Comparison of ENCODE assay signal across 10 mouse cellular contexts in genomic region chr15:7397818-7398608, GRCm38 (mm10). TPM values are rescaled to one million over a fixed set of nuclear protein-coding genes. Genes with fewer than 3 reads are reported as not detected.
DNase-seq lines count a peak whose midpoint lies in the region; ATAC-seq and TF ChIP-seq lines count a peak whose summit lies in the region.
"Had no signal": no experiment of that assay in that cellular context is flagged by ENCODE, and none has a peak within 500 bp of the region (broad histone marks: within the 10 kb centered on the region; RNA-seq: fewer than 3 reads in every experiment).

TSS of gene Egflam (minus strand) at chr15:7398395.

- TF ChIP-seq CTCF in kidney, adult 2 months (conservative IDR thresholded peaks at IDR 0.05; ENCODE audit: insufficient read depth, insufficient read length, low read depth, low read length): no peak
- TF ChIP-seq CTCF in intestine, postnatal 0 days (IDR thresholded peaks at IDR 0.05; ENCODE audit: low read depth): peak; percentile 16; the same call in 1 of the 2 replicates
- TF ChIP-seq CTCF in testis, adult 2 months (IDR thresholded peaks at IDR 0.05; ENCODE audit: control insufficient read depth, insufficient read depth, insufficient replicate concordance, low read depth, low read length): no peak

- H3K36me3 ChIP-seq in kidney, adult 2 months (ENCODE audit: control insufficient read depth, insufficient read depth, low read length): no peaks in the 10 kb centered on the region
- no peaks in the 10 kb centered on the region for H3K36me3 ChIP-seq in intestine, postnatal 0 days (ENCODE audit: control insufficient read depth, insufficient read depth)
- no peaks in the 10 kb centered on the region for H3K36me3 ChIP-seq in midbrain, embryonic 10.5 days
- H3K36me3 ChIP-seq in testis, adult 2 months (ENCODE audit: control insufficient read depth, insufficient read depth, low read length): no peaks in the 10 kb centered on the region

- 1% methylated on average over 62 of the region's 62 CpGs for WGBS in kidney, adult 2 months
- WGBS in intestine, postnatal 0 days: under 1% methylated on average over 52 of the region's 62 CpGs
- WGBS in midbrain, embryonic 10.5 days: under 1% methylated on average over 62 of the region's 62 CpGs

- peak within 1 kb of the TSS; percentile 63 for H3K4me3 ChIP-seq in kidney, adult 2 months (ENCODE audit: insufficient read depth, low read depth, low read length)
- peak within 1 kb of the TSS; percentile 54 for H3K4me3 ChIP-seq in intestine, postnatal 0 days (ENCODE audit: low read depth, low read length)
- peak within 1 kb of the TSS; percentile 71 for H3K4me3 ChIP-seq in midbrain, embryonic 10.5 days
- H3K4me3 ChIP-seq in testis, adult 2 months (ENCODE audit: control insufficient read depth, low read depth, low read length): peak within 1 kb of the TSS; percentile 66

- H3K4me2 ChIP-seq in intestine, postnatal 0 days (replicated peaks; ENCODE audit: low read depth): peak within 1 kb of the TSS; percentile 79

- DNase-seq in kidney, adult 2 months: no peak
- no peak for DNase-seq in kidney, adult 8-10 months
- DNase-seq in adrenal gland, postnatal 36 days: peak; percentile 29 to 43
- peak; percentile 37 for DNase-seq in gastrocnemius, postnatal 10 days
- DNase-seq in midbrain, embryonic 10.5 days (ENCODE audit: low spot score): peak; percentile 67
- no peak for DNase-seq in B cell, adult 2 months

- H3K9ac ChIP-seq in intestine, postnatal 0 days (ENCODE audit: low read depth, low read length): peak within 1 kb of the TSS; percentile 65

- no peak for TF ChIP-seq POLR2A in kidney, adult 2 months (IDR thresholded peaks at IDR 0.05; ENCODE audit: low read depth, low read length)
- TF ChIP-seq POLR2A in testis, adult 2 months (IDR thresholded peaks at IDR 0.05; ENCODE audit: control insufficient read depth, low read depth, low read length): no peak

- no peaks in the 10 kb centered on the region for H3K4me1 ChIP-seq in kidney, adult 2 months (ENCODE audit: control insufficient read depth, insufficient read depth, low read length)
- H3K4me1 ChIP-seq in intestine, postnatal 0 days (replicated peaks; ENCODE audit: control insufficient read depth, insufficient read depth, low read length): no peaks in the 10 kb centered on the region
- H3K4me1 ChIP-seq in midbrain, embryonic 10.5 days: peaks cover 17% of the 10 kb centered on the region
- peaks cover 6% of the 10 kb centered on the region; the same call in 1 of the 2 replicates for H3K4me1 ChIP-seq in testis, adult 2 months (ENCODE audit: control insufficient read depth, insufficient read depth, low read length)

- no peaks in the 10 kb centered on the region for H3K9me3 ChIP-seq in intestine, postnatal 0 days (ENCODE audit: control insufficient read depth)
- peaks cover 5% of the 10 kb centered on the region; the same call in 1 of the 2 replicates for H3K9me3 ChIP-seq in midbrain, embryonic 10.5 days (replicated peaks)

- no peak for ATAC-seq in intestine, postnatal 0 days

- peak within 1 kb of the TSS; percentile 73 for H3K27ac ChIP-seq in kidney, adult 2 months (ENCODE audit: insufficient read depth, low read depth, low read length)
- H3K27ac ChIP-seq in intestine, postnatal 0 days (ENCODE audit: low read depth, low read length): peak within 1 kb of the TSS; percentile 11; the same call in 1 of the 2 replicates
- peak within 1 kb of the TSS; percentile 81 for H3K27ac ChIP-seq in midbrain, embryonic 10.5 days (replicated peaks)
- no peak within 1 kb of the TSS for H3K27ac ChIP-seq in testis, adult 2 months (ENCODE audit: control insufficient read depth, insufficient read depth, low read depth, low read length)

- H3K27me3 ChIP-seq in kidney, adult 2 months (replicated peaks; ENCODE audit: control insufficient read depth, insufficient read depth, low read length): peaks cover 2% of the 10 kb centered on the region; the same call in 1 of the 2 replicates
- peaks cover 3% of the 10 kb centered on the region; the same call in 1 of the 2 replicates for H3K27me3 ChIP-seq in intestine, postnatal 0 days (replicated peaks; ENCODE audit: control insufficient read depth, insufficient read depth, low read length)
- peaks cover 50% of the 10 kb centered on the region for H3K27me3 ChIP-seq in midbrain, embryonic 10.5 days (ENCODE audit: low read depth, poor library complexity, severe bottlenecking)
- H3K27me3 ChIP-seq in testis, adult 2 months (ENCODE audit: control insufficient read depth, insufficient read depth, low read length): no peaks in the 10 kb centered on the region

RNA-seq across cellular contexts. Expression of gene Egflam, which starts in this region (rescaled TPM):
- 6.8 and 7.8 TPM in 2 replicates for polyA plus RNA-seq in kidney, adult 2 months (2012; rRNA removed)
- total RNA-seq in adrenal gland, postnatal 36 days (2021): 1 to 10 TPM; 3.9 to 4.1 TPM
- 10 to 100 TPM; 17.4 to 21.3 TPM for total RNA-seq in gastrocnemius, postnatal 10 days (2021)
- polyA plus RNA-seq in intestine, postnatal 0 days (2015; fragmentation: Nextera tagmentation; extraction: Ambion mirVana): 5.2 and 5.4 TPM in 2 replicates
- polyA plus RNA-seq in midbrain, embryonic 10.5 days (2016; fragmentation: Nextera tagmentation; extraction: Ambion mirVana): 9.2 and 11.3 TPM in 2 replicates
- 15.9 and 16.4 TPM in 2 replicates for polyA plus RNA-seq in testis, adult 2 months (2012; rRNA removed)
- total RNA-seq: CH12.LX; hematopoietic stem cell, adult 5-6 weeks had no signal

Comparison
In these comparisons a context has a peak if more than half of its experiments do, and no peak if none do; other contexts are left out.
1. DNase-seq: peak in adrenal gland, postnatal 36 days (2 of 2), gastrocnemius, postnatal 10 days (single experiment) and midbrain, embryonic 10.5 days (single experiment); none in kidney, adult 2 months (single experiment), kidney, adult 8-10 months (0 of 2) and B cell, adult 2 months (0 of 2).
2. Peak in every context shown above with its lines, with median percentiles within 50 percentile points of each other: H3K4me3 ChIP-seq.